ENCODE assay signal across 27 mouse cellular contexts in the genomic region with DNA sequence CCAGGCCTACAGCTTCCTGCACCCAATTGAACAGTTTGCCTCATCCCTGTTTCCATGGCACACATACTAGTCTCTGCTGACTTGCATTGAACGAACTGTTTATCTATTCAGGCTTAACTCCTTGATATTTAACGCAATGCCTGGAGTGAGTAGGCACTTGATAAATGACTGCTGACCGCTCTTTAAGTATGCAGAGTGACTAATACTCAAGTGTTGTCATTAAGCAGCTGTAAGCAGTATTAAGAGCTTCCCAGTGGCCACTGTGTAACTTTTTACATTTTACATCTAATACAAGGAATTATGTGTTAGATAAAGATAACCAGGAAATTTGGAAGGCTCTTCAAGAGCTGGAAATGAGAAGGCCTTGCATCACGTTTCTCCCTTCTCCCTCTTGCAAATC. TPM values are rescaled to one million over a fixed set of nuclear protein-coding genes. Genes with fewer than 3 reads are reported as not detected.
DNase-seq lines count a peak whose midpoint lies in the region; ATAC-seq and TF ChIP-seq lines count a peak whose summit lies in the region.
"Had no signal": no experiment of that assay in that cellular context is flagged by ENCODE, and none has a peak within 500 bp of the region (broad histone marks: within the 10 kb centered on the region; RNA-seq: fewer than 3 reads in every experiment).

No protein-coding gene starts in this region.

- TF ChIP-seq POLR2A in lung, adult 2 months (IDR thresholded peaks at IDR 0.05; ENCODE audit: borderline replicate concordance, extremely low read depth, low read depth, low read length), result no peak

- no peak overlapping the region for H3K4me3 ChIP-seq in lung, adult 2 months (replicated peaks; ENCODE audit: extremely low read depth, low read depth, low read length)
- no peak overlapping the region for H3K4me3 ChIP-seq in lung, postnatal 0 days (ENCODE audit: low read depth, low read length)
- H3K4me3 ChIP-seq: embryonic facial prominence, embryonic 12.5 days; embryonic facial prominence, embryonic 15.5 days; gastrocnemius, adult 2 months; heart, embryonic 13.5 days; hindbrain, embryonic 12.5 days; hindbrain, embryonic 15.5 days had no signal

- H3K27me3 ChIP-seq in lung, postnatal 0 days (replicated peaks; ENCODE audit: insufficient read depth, low read length), result no peaks in the 10 kb centered on the region
- H3K27me3 ChIP-seq: embryonic facial prominence, embryonic 12.5 days; embryonic facial prominence, embryonic 15.5 days; heart, embryonic 13.5 days; hindbrain, embryonic 12.5 days; hindbrain, embryonic 15.5 days had no signal

- ATAC-seq in lung, postnatal 0 days, result peak; percentile 18
- ATAC-seq: activated CD4-positive, CD25-positive, alpha-beta regulatory T cell, adult 4 months; CD4-positive, CD25-positive, alpha-beta regulatory T cell, adult 4 months; forebrain, embryonic 14.5 days; forebrain, postnatal 0 days had no signal

- no peak overlapping the region for H3K4me2 ChIP-seq in lung, postnatal 0 days (replicated peaks; ENCODE audit: low read depth, low read length)
- H3K4me2 ChIP-seq: embryonic facial prominence, embryonic 12.5 days; embryonic facial prominence, embryonic 15.5 days; heart, embryonic 13.5 days; hindbrain, embryonic 12.5 days; hindbrain, embryonic 15.5 days had no signal

- peak overlapping the region; percentile 68; the same call in 1 of the 2 replicates for H3K27ac ChIP-seq in lung, postnatal 0 days (ENCODE audit: low read length)
- H3K27ac ChIP-seq: embryonic facial prominence, embryonic 12.5 days; embryonic facial prominence, embryonic 15.5 days; gastrocnemius, adult 2 months; heart, embryonic 13.5 days; hindbrain, embryonic 12.5 days; hindbrain, embryonic 15.5 days had no signal

- peaks cover 6% of the 10 kb centered on the region for H3K4me1 ChIP-seq in lung, adult 2 months (ENCODE audit: control insufficient read depth, insufficient read depth, low read length)
- H3K4me1 ChIP-seq in lung, postnatal 0 days (ENCODE audit: insufficient read depth, low read depth, low read length), result peaks cover 4% of the 10 kb centered on the region; the same call in 1 of the 2 replicates
- H3K4me1 ChIP-seq: hindbrain, embryonic 12.5 days had no signal

- peak; percentile 85 for TF ChIP-seq EP300 in lung, postnatal 0 days (IDR thresholded peaks at IDR 0.05)

- H3K36me3 ChIP-seq in lung, postnatal 0 days (ENCODE audit: insufficient read depth, low read length), result no peaks in the 10 kb centered on the region
- H3K36me3 ChIP-seq: embryonic facial prominence, embryonic 12.5 days; embryonic facial prominence, embryonic 15.5 days; heart, embryonic 13.5 days; hindbrain, embryonic 12.5 days; hindbrain, embryonic 15.5 days had no signal

- DNase-seq in lung, adult 2 months, result peak; percentile 14
- no peak for DNase-seq in lung, postnatal 4 days
- peak; percentile 20 for DNase-seq in NIH3T3 (ENCODE audit: low read depth)
- DNase-seq in lung, postnatal 0 days (ENCODE audit: low spot score), result peak; percentile 88
- no peak for DNase-seq in cerebellum, postnatal 25 days
- DNase-seq in left cerebral cortex, adult 8-10 months (ENCODE audit: low spot score in 2 of 2), result no peak
- DNase-seq: adrenal gland, adult 8-10 months; adrenal gland, postnatal 25 days; cerebellum, adult 18-20 months; cerebellum, adult 9-10 months; cerebellum, postnatal 14 days; forebrain, postnatal 0 days; gastrocnemius, adult 2 months; gastrocnemius, postnatal 14 days; heart, adult 11 months had no signal

- no peak for TF ChIP-seq CTCF in lung, adult 2 months (IDR thresholded peaks at IDR 0.05; ENCODE audit: insufficient read depth, low read length)
- TF ChIP-seq CTCF in lung, postnatal 0 days (IDR thresholded peaks at IDR 0.05), result no peak

- no peak overlapping the region for H3K9ac ChIP-seq in lung, postnatal 0 days (replicated peaks; ENCODE audit: low read depth)
- H3K9ac ChIP-seq: embryonic facial prominence, embryonic 12.5 days; embryonic facial prominence, embryonic 15.5 days; forebrain, postnatal 0 days; heart, embryonic 13.5 days; hindbrain, embryonic 12.5 days; hindbrain, embryonic 15.5 days had no signal

- 37% methylated on average over 4 of the region's 4 CpGs for WGBS in lung, adult 2 months
- WGBS in lung, postnatal 0 days, result 23% methylated on average over 4 of the region's 4 CpGs

- H3K9me3 ChIP-seq in lung, postnatal 0 days (ENCODE audit: low read length), result no peaks in the 10 kb centered on the region
- H3K9me3 ChIP-seq: embryonic facial prominence, embryonic 12.5 days; embryonic facial prominence, embryonic 15.5 days; heart, embryonic 13.5 days; hindbrain, embryonic 12.5 days; hindbrain, embryonic 15.5 days had no signal

RNA-seq across cellular contexts. Expression of a gene that starts 1.7 kb away (rescaled TPM):
- 14.1 and 18.0 TPM in 2 replicates for polyA plus RNA-seq in lung, adult 2 months (2012; rRNA removed)
- 10.1 and 11.6 TPM in 2 replicates for polyA plus RNA-seq in lung, postnatal 0 days (2015; fragmentation: Nextera tagmentation; extraction: Ambion mirVana)
- 100 to 1,000 TPM in 1 of 4 experiments, 10 to 100 TPM in 3; 65.1 to 100 (median 78.9) TPM for total RNA-seq in left cerebral cortex, adult 8-10 months (2022)

RNA-seq across cellular contexts. Expression of a gene that starts 4.2 kb away (rescaled TPM):
- 5.1 and 5.9 TPM in 2 replicates for polyA plus RNA-seq in lung, adult 2 months (2012; rRNA removed)
- 5.9 TPM in 2 replicates for polyA plus RNA-seq in lung, postnatal 0 days (2015; fragmentation: Nextera tagmentation; extraction: Ambion mirVana)
- total RNA-seq in left cerebral cortex, adult 8-10 months (2022), result 10 to 100 TPM; 16.3 to 18.6 (median 17.1) TPM

RNA-seq across cellular contexts. Expression of a gene that starts 42.7 kb away (rescaled TPM):
- 0.14 and 0.19 TPM in 2 replicates for polyA plus RNA-seq in lung, adult 2 months (2012; rRNA removed)
- 0.30 and 0.31 TPM in 2 replicates for polyA plus RNA-seq in lung, postnatal 0 days (2015; fragmentation: Nextera tagmentation; extraction: Ambion mirVana)
- 10 to 100 TPM; 10.2 to 11.2 (median 11.0) TPM for total RNA-seq in left cerebral cortex, adult 8-10 months (2022)
- total RNA-seq: common myeloid progenitor, adult 5-6 weeks; gastrocnemius, adult 2 months; hematopoietic stem cell, adult 5-6 weeks; MEL had no signal
- polyA plus RNA-seq: C2C12 had no signal

Comparison
In these comparisons a context has a peak if more than half of its experiments do, and no peak if none do; other contexts are left out.
1. DNase-seq: peak in lung, adult 2 months (single experiment), NIH3T3 (single experiment) and lung, postnatal 0 days (single experiment); none in lung, postnatal 4 days (0 of 2), cerebellum, postnatal 25 days (0 of 2) and left cerebral cortex, adult 8-10 months (0 of 2).